Mouse (Mus musculus): ENCODE data around the gene Olfr1412. TPM values are rescaled to one million over a fixed set of nuclear protein-coding genes. Genes with fewer than 3 reads are reported as not detected.
A peak's percentile ranks its signal among the peaks of the same experiment; 100 is the strongest.

Olfr1412 gene
- polyA plus RNA-seq, 1 experiment from 2014 or later = not detected

DNA sequence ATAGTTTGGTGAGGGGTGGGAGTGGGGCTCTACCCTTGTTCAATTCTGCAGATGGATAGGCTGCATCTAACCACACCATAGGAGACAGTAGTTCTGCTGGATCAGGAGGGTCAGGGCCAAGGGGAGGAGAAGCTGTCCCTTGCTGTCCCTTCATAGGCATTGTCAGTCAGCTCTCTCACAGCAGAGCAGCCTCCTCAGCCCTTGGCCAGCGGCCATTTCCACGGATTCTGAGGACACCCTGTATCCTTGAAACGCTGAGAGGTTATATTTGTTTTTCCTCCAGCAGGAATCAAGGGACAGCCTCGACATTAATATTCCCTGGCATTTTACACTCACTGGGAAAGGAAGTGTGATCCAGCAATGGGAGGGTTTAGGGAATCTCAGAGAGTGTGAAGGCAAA is 32.8 kb downstream of the Olfr1412 start:
- Histone ChIP-seq H3K9ac (replicated peaks) (no peak overlapping the region), H3K4me3 (ENCODE audit: low read depth, low read length) (no peak overlapping the region), H3K27ac (ENCODE audit: low read depth) (no peak overlapping the region), H3K4me2 (ENCODE audit: low read depth, low read length) (no peak overlapping the region), H3K9me3 (ENCODE audit: low read length) (no peaks in the 10 kb centered on the region), H3K36me3 (replicated peaks; ENCODE audit: insufficient read depth, low read length) (no peaks in the 10 kb centered on the region), H3K4me1 (ENCODE audit: insufficient read depth) (no peaks in the 10 kb centered on the region), H3K27me3 (ENCODE audit: insufficient read depth, low read length) (no peaks in the 10 kb centered on the region)
- ATAC-seq = no peak
- 48% methylated on average over 4 of the region's 4 CpGs for WGBS (ENCODE audit: insufficient replicate concordance)
- DNase-seq = no peak
- TF ChIP-seq EP300 (IDR thresholded peaks at IDR 0.05; ENCODE audit: low read depth) (no peak), CTCF (IDR thresholded peaks at IDR 0.05; ENCODE audit: low read depth) (no peak)

DNA sequence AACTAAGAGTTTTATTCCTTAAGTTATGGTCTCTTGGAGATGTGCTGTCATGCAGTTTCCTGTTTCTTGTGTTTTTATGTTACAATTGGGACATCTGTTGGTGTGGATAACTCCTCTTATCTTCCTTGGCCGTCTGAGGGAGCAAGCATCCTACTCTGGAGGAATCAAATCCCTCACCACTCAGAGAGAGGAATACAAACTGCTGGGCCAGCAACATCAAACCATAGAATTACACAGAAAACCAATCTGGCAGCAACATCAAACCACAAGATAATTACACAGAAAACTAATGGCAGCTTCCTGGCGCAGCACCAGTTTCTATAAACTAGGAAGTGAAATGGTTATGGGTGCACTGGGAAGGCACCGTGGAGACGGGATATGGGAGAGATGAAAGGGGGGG is 42.6 kb downstream of the Olfr1412 start:
- no peaks in the 10 kb centered on the region for H3K4me1 ChIP-seq (ENCODE audit: insufficient read depth)
- WGBS (ENCODE audit: insufficient replicate concordance) = 43% methylated on average over 4 of the region's 4 CpGs
- no peaks in the 10 kb centered on the region for H3K36me3 ChIP-seq (replicated peaks; ENCODE audit: insufficient read depth, low read length)
- 0 out of 2 replicates have a peak, but pooled peaks cover 3% of the 10 kb centered on the region for H3K27me3 ChIP-seq (ENCODE audit: insufficient read depth, low read length)
- no peak overlapping the region for H3K4me2 ChIP-seq (ENCODE audit: low read depth, low read length)
- ATAC-seq = no peak
- DNase-seq = no peak
- no peak overlapping the region for H3K27ac ChIP-seq (ENCODE audit: low read depth)
- H3K4me3 ChIP-seq (ENCODE audit: low read depth, low read length) = no peak overlapping the region
- no peaks in the 10 kb centered on the region for H3K9me3 ChIP-seq (ENCODE audit: low read length)
- no peak overlapping the region for H3K9ac ChIP-seq (replicated peaks)
- no peak for TF ChIP-seq CTCF (IDR thresholded peaks at IDR 0.05; ENCODE audit: low read depth)
- no peak for TF ChIP-seq EP300 (IDR thresholded peaks at IDR 0.05; ENCODE audit: low read depth)

DNA sequence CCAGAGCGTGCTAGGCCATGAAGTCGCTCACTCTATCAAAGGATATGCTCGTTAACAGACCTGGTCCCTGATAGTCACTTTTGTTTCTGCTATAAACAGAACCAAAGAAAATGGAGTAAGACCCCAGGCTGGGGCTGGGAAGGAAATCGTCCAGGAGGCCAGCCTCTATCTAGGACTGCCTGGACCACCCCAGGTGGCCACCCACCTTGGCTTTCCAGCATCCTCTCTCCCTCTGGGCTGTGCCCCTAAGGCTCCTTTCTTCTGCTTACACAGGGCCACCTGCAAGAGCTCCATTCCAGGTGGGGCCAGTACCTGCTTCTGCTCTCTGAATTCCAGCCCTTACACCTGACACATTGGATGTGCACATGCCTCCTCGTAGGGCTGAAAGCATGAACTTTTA is 46.6 kb downstream of the Olfr1412 start:
- H3K36me3 ChIP-seq (replicated peaks; ENCODE audit: insufficient read depth, low read length) = peaks cover 9% of the 10 kb centered on the region; the same call in 1 of the 2 replicates
- H3K9ac ChIP-seq (replicated peaks) = no peak overlapping the region
- no peak overlapping the region for H3K4me3 ChIP-seq (ENCODE audit: low read depth, low read length)
- WGBS (ENCODE audit: insufficient replicate concordance) = 73% methylated on average over 5 of the region's 5 CpGs
- TF ChIP-seq EP300 (IDR thresholded peaks at IDR 0.05; ENCODE audit: low read depth) = no peak
- DNase-seq (peak; percentile 6), ATAC-seq (no peak)
- no peak overlapping the region for H3K27ac ChIP-seq (ENCODE audit: low read depth)
- no peak overlapping the region for H3K4me2 ChIP-seq (ENCODE audit: low read depth, low read length)
- H3K4me1 ChIP-seq (ENCODE audit: insufficient read depth) = no peaks in the 10 kb centered on the region
- no peaks in the 10 kb centered on the region for H3K27me3 ChIP-seq (ENCODE audit: insufficient read depth, low read length)
- H3K9me3 ChIP-seq (ENCODE audit: low read length) = no peaks in the 10 kb centered on the region

DNA sequence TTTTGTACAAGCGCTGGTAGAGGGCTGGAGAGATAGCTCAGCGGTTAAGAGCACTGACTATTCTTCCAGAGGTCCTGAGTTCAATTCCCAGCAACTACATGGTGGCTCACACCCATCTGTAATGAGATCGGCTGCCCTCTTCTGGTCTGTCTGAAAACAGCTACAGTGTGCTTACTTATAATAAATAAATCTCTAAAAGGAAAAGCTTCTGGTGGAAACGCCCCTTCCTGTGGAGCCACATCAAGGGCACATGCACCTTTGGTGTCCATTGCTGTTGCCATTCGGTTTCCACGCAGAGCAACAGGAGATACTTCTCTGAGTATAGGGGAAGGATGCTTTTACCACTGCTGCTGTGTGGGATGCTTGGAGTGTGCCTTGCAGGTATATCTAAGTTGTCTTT is 47.4 kb downstream of the Olfr1412 start:
- no peak overlapping the region for H3K4me2 ChIP-seq (ENCODE audit: low read depth, low read length)
- WGBS (ENCODE audit: insufficient replicate concordance) = 56% methylated on average over 6 of the region's 6 CpGs
- no peaks in the 10 kb centered on the region for H3K27me3 ChIP-seq (ENCODE audit: insufficient read depth, low read length)
- H3K9ac ChIP-seq (replicated peaks) = no peak overlapping the region
- H3K27ac ChIP-seq (ENCODE audit: low read depth) = no peak overlapping the region
- no peak overlapping the region for H3K4me3 ChIP-seq (ENCODE audit: low read depth, low read length)
- H3K36me3 ChIP-seq (replicated peaks; ENCODE audit: insufficient read depth, low read length) = peaks cover 12% of the 10 kb centered on the region; the same call in 1 of the 2 replicates
- no peaks in the 10 kb centered on the region for H3K9me3 ChIP-seq (ENCODE audit: low read length)
- DNase-seq = peak; percentile 7
- H3K4me1 ChIP-seq (ENCODE audit: insufficient read depth) = no peaks in the 10 kb centered on the region
- no peak for ATAC-seq
- TF ChIP-seq EP300 (IDR thresholded peaks at IDR 0.05; ENCODE audit: low read depth) (no peak), CTCF (IDR thresholded peaks at IDR 0.05; ENCODE audit: low read depth) (0 out of 2 replicates have a peak, but pooled peaks have one; percentile 1)

DNA sequence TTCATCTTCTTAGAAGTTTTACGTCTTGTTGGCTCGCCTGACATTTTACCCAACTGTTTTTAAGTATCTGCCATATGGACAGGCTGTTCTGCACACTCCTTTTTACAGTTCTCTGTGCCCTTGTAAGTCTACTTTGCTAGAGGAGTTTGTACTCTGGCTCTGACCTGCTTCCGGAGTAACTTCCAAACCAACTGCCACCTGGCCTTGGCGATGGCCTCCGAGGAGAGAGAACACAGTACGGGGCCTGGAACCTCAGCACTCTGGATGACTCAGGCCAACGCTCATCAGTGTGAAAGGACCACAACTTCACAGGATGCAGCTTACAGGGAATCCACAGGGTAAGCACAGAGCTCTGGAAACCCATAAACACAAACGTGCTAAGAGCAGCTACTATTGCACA is 48.1 kb downstream of the Olfr1412 start:
- Histone ChIP-seq H3K36me3 (replicated peaks; ENCODE audit: insufficient read depth, low read length) (peaks cover 12% of the 10 kb centered on the region; the same call in 1 of the 2 replicates), H3K4me3 (ENCODE audit: low read depth, low read length) (no peak overlapping the region), H3K27me3 (ENCODE audit: insufficient read depth, low read length) (no peaks in the 10 kb centered on the region), H3K4me2 (ENCODE audit: low read depth, low read length) (no peak overlapping the region), H3K9ac (replicated peaks) (no peak overlapping the region), H3K4me1 (ENCODE audit: insufficient read depth) (no peaks in the 10 kb centered on the region), H3K27ac (ENCODE audit: low read depth) (no peak overlapping the region), H3K9me3 (ENCODE audit: low read length) (no peaks in the 10 kb centered on the region)
- DNase-seq (peak; percentile 7), ATAC-seq (no peak)
- 73% methylated on average over 8 of the region's 8 CpGs for WGBS (ENCODE audit: insufficient replicate concordance)
- TF ChIP-seq CTCF (IDR thresholded peaks at IDR 0.05; ENCODE audit: low read depth) (no peak), EP300 (IDR thresholded peaks at IDR 0.05; ENCODE audit: low read depth) (no peak)

DNA sequence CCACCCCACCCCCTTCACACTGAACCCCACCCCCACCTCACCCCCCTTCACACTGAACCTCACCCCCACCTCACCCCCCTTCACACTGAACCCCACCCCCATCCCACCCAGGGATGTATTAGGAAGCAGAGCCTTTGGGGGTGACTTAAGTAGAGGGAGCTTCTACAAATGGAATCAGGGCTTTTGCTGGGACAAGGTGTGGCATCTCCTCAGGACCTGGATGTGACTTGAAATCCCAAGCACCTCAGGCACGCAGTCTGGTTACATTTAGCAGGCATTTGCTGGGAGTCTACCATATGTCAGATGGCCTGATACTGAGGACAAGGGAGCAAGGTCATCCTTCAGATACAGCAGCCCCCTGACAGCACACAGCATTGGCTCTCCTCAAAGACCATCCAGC is 49.0 kb downstream of the Olfr1412 start:
- H3K4me2 ChIP-seq (ENCODE audit: low read depth, low read length) = no peak overlapping the region
- no peak for TF ChIP-seq CTCF (IDR thresholded peaks at IDR 0.05; ENCODE audit: low read depth)
- no peak for TF ChIP-seq EP300 (IDR thresholded peaks at IDR 0.05; ENCODE audit: low read depth)
- 70% methylated on average over 1 of the region's 1 CpGs for WGBS (ENCODE audit: insufficient replicate concordance)
- peaks cover 16% of the 10 kb centered on the region for H3K36me3 ChIP-seq (replicated peaks; ENCODE audit: insufficient read depth, low read length)
- H3K9me3 ChIP-seq (ENCODE audit: low read length) = no peaks in the 10 kb centered on the region
- H3K27me3 ChIP-seq (ENCODE audit: insufficient read depth, low read length) = no peaks in the 10 kb centered on the region
- no peak overlapping the region for H3K4me3 ChIP-seq (ENCODE audit: low read depth, low read length)
- DNase-seq (peak; percentile 8), ATAC-seq (no peak)
- H3K9ac ChIP-seq (replicated peaks) = no peak overlapping the region
- H3K4me1 ChIP-seq (ENCODE audit: insufficient read depth) = no peaks in the 10 kb centered on the region; the same call in none of the 2 replicates
- H3K27ac ChIP-seq (ENCODE audit: low read depth) = no peak overlapping the region
